Mouse (Mus musculus) MEL (cell line): ENCODE data around the gene Piezo1.

Experiments
- CTCF ChIP-seq, 3 experiments: IDR thresholded peaks in 2 of 3; conservative IDR thresholded peaks in 1 of 3; 2 replicates each; pipeline ENCODE4 v1.5.1; 2011 to 2012; ENCODE audit warnings: low read length in 3 of 3, low read depth in 2 of 3, mild to moderate bottlenecking in 2 of 3, improper control_type of control experiment in 1 of 3, inconsistent platforms in 1 of 3, mixed read lengths in 1 of 3, moderate library complexity in 1 of 3; ENCODE audit not compliant: control insufficient read depth in 1 of 3, insufficient read depth in 1 of 3, poor library complexity in 1 of 3, severe bottlenecking in 1 of 3
- E2F4 ChIP-seq: IDR thresholded peaks from 2 replicates; pipeline ENCODE4 v1.6.1; 2011; ENCODE audit warnings: low read depth, low read length, improper control_type of control experiment, borderline replicate concordance
- EP300 ChIP-seq, 2 experiments: IDR thresholded peaks; 2 replicates each; pipeline ENCODE4 v1.6.1; 2011; ENCODE audit warnings: improper control_type of control experiment in 2 of 2, low read length in 2 of 2, low read depth in 1 of 2, mild to moderate bottlenecking in 1 of 2
- GABPA ChIP-seq: IDR thresholded peaks from 2 replicates; pipeline ENCODE4 v1.6.1; 2012; ENCODE audit warnings: low read depth, mild to moderate bottlenecking, inconsistent platforms, low read length, improper control_type of control experiment, moderate library complexity
- GATA1 ChIP-seq: IDR thresholded peaks from 2 replicates; pipeline ENCODE4 v1.6.1; 2011; ENCODE audit warnings: low read depth, low read length, improper control_type of control experiment
- JUND ChIP-seq: IDR thresholded peaks from 2 replicates; pipeline ENCODE4 v1.6.1; 2011; ENCODE audit warnings: low read depth, mild to moderate bottlenecking, improper control_type of control experiment, low read length
- MAX ChIP-seq: IDR thresholded peaks from 2 replicates; pipeline ENCODE4 v1.6.1; 2011; ENCODE audit warnings: low read length, improper control_type of control experiment
- POLR2A ChIP-seq, 2 experiments: IDR thresholded peaks; 2 replicates each; pipeline ENCODE4 v1.6.1; 2011 to 2012; ENCODE audit warnings: low read length in 2 of 2, mild to moderate bottlenecking in 2 of 2, control low read depth in 1 of 2, improper control_type of control experiment in 1 of 2, low read depth in 1 of 2, moderate library complexity in 1 of 2; ENCODE audit not compliant: control insufficient read depth in 1 of 2, insufficient read depth in 1 of 2, poor library complexity in 1 of 2
- POLR2AphosphoS2 ChIP-seq: IDR thresholded peaks from 2 replicates; pipeline ENCODE4 v1.6.1; 2011; ENCODE audit warnings: low read length, improper control_type of control experiment
- USF1 ChIP-seq: IDR thresholded peaks from 2 replicates; pipeline ENCODE4 v1.6.1; 2014; ENCODE audit warnings: low read depth, mild to moderate bottlenecking, inconsistent platforms, low read length, improper control_type of control experiment, moderate library complexity

DNA sequence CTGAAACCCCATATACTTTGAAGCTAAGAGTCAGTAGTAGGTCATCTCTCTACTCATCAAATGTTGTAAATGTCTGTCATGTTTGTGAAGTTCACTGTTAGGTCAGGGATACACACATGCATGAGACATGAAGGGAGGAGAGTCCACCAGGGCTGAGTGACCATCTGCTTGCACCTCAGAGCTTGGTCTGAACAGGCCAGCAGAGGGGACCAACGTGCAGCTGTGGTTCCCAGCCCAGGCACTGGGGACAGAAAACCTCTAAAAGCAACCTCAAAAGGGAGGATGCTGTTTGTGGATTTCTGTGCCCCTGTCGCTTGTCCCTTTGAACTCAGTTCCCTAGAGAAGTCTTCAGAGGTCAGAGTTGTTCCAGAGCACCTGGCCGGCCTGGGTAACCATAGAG, 105.9 kb downstream of the Piezo1 start:
- TF ChIP-seq CTCF (IDR thresholded peaks at IDR 0.05 in 2 of 3, conservative IDR thresholded peaks at IDR 0.05 in 1 of 3; ENCODE audit: control insufficient read depth in 1 of 3, insufficient read depth in 1 of 3, low read depth in 2 of 3, low read length in 3 of 3, poor library complexity in 1 of 3, severe bottlenecking in 1 of 3) (0 out of 6 replicates have a peak, but pooled peaks of 1 of the 3 experiments have one; percentile 6), E2F4 (no peak), POLR2A (IDR thresholded peaks at IDR 0.05; ENCODE audit: control insufficient read depth in 1 of 2, insufficient read depth in 1 of 2, low read depth in 1 of 2, low read length in 2 of 2, poor library complexity in 1 of 2) (no peak), POLR2AphosphoS2 (no peak), GATA1 (no peak), EP300 (IDR thresholded peaks at IDR 0.05; ENCODE audit: low read depth in 1 of 2, low read length in 2 of 2) (no peak), MAX (no peak), JUND (no peak), GABPA (no peak), USF1 (no peak)
